Mouse (Mus musculus) spleen, postnatal 36 days (tissue): ENCODE measurements around the gene Stat5b.

Source experiments
- DNase-seq, 2 experiments: peaks; one replicate each; pipeline ENCODE4 v3.0.0; 2022; ENCODE audit warnings: low spot score in 2 of 2, mixed read lengths in 1 of 2

Gene Stat5b

GRCm38 (mm10) chr11:100735954-100736745 is 114.4 kb downstream of the Stat5b start:
- peak in 1 of 2 experiments; percentile 41 for DNase-seq

GRCm38 (mm10) chr11:100735134-100735865 is 115.2 kb downstream of the Stat5b start:
- no peak for DNase-seq
